20 mouse cellular contexts compared by ENCODE assay signal in the genomic region with DNA sequence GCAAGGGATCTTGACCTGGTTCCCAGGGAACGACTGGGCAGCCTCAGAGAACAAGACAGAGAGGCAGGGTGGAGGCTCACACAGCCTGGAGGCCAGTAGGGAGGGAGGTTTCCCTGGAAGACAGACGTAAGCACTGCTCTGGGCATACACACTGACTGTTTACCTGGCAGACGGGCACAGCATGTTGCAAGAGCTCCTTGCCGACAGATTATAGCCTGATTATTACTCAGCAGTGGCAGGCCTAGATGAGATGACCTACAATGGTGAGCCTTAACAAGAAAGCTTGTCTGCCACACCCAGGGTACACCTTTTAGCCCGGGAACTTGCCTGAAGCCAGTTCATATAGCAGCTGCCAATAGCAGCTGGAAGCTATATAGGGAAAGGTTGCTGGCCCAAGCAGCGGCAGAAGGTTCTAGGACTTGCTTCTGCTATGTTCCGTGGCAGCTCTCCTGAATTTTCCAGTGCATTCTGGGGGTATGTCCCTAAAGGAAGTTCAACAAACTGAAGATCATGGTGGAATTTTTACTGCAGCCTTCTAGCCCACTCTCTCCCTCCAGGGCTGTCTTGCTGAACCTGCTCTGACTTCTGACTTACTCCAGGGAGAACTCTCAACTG.
DNase-seq lines count a peak whose midpoint lies in the region; ATAC-seq and TF ChIP-seq lines count a peak whose summit lies in the region.
"Had no signal": no experiment of that assay in that cellular context is flagged by ENCODE, and none has a peak within 500 bp of the region (broad histone marks: within the 10 kb centered on the region; RNA-seq: fewer than 3 reads in every experiment).

No protein-coding gene starts in this region.

- no peaks in the 10 kb centered on the region for H3K9me3 ChIP-seq in intestine, postnatal 0 days (ENCODE audit: control insufficient read depth)
- H3K9me3 ChIP-seq: embryonic facial prominence, embryonic 10.5 days; forebrain, embryonic 10.5 days; hindbrain, embryonic 10.5 days; midbrain, embryonic 13.5 days had no signal

- no peaks in the 10 kb centered on the region for H3K4me1 ChIP-seq in intestine, postnatal 0 days (replicated peaks; ENCODE audit: control insufficient read depth, insufficient read depth, low read length)
- H3K4me1 ChIP-seq: embryonic facial prominence, embryonic 10.5 days; forebrain, embryonic 10.5 days; heart, embryonic 13.5 days; hindbrain, embryonic 10.5 days; limb, embryonic 13.5 days; midbrain, embryonic 13.5 days had no signal

- H3K4me3 ChIP-seq in intestine, postnatal 0 days (ENCODE audit: low read depth, low read length) = no peak overlapping the region
- H3K4me3 ChIP-seq: embryonic facial prominence, embryonic 10.5 days; forebrain, embryonic 10.5 days; heart, embryonic 13.5 days; hindbrain, embryonic 10.5 days; limb, embryonic 13.5 days; midbrain, embryonic 13.5 days; myocyte had no signal

- peak; percentile 73 for DNase-seq in heart, adult 11 months
- DNase-seq in heart, postnatal 10 days = no peak
- DNase-seq in adipocyte (ENCODE audit: low spot score) = peak; percentile 10
- peak; percentile 36 to 56 for DNase-seq in cerebellum, postnatal 10 days
- DNase-seq in right cerebral cortex, postnatal 10 days (ENCODE audit: low spot score in 2 of 2) = no peak
- DNase-seq in spleen, postnatal 10 days (ENCODE audit: low spot score in 2 of 2) = no peak
- DNase-seq: adrenal gland, adult 2 months; gastrocnemius, postnatal 36 days; kidney, postnatal 10 days; layer of hippocampus, adult 9-11 months; liver, postnatal 0 days; right cerebral cortex, adult 18-20 months had no signal

- H3K4me2 ChIP-seq in intestine, postnatal 0 days (replicated peaks; ENCODE audit: low read depth) = no peak overlapping the region
- H3K4me2 ChIP-seq: heart, embryonic 13.5 days; limb, embryonic 13.5 days; midbrain, embryonic 13.5 days had no signal

- WGBS in intestine, postnatal 0 days = 43% methylated on average over 7 of the region's 7 CpGs

- intact Hi-C loops in heart, postnatal 10 days (cut with DNase I) = no loop called here

- no peak overlapping the region for H3K9ac ChIP-seq in intestine, postnatal 0 days (ENCODE audit: low read depth, low read length)
- H3K9ac ChIP-seq: heart, embryonic 13.5 days; limb, embryonic 13.5 days; liver, postnatal 0 days; midbrain, embryonic 13.5 days had no signal

- no peak overlapping the region for H3K27ac ChIP-seq in intestine, postnatal 0 days (ENCODE audit: low read depth, low read length)
- H3K27ac ChIP-seq: embryonic facial prominence, embryonic 10.5 days; forebrain, embryonic 10.5 days; heart, embryonic 13.5 days; hindbrain, embryonic 10.5 days; limb, embryonic 13.5 days; midbrain, embryonic 13.5 days had no signal

- peak; percentile 77 for ATAC-seq in intestine, postnatal 0 days
- ATAC-seq: liver, postnatal 0 days; midbrain, embryonic 13.5 days had no signal

- no peak for TF ChIP-seq CTCF in intestine, postnatal 0 days (IDR thresholded peaks at IDR 0.05; ENCODE audit: low read depth)

- H3K36me3 ChIP-seq in intestine, postnatal 0 days (ENCODE audit: control insufficient read depth, insufficient read depth) = no peaks in the 10 kb centered on the region
- H3K36me3 ChIP-seq: embryonic facial prominence, embryonic 10.5 days; forebrain, embryonic 10.5 days; heart, embryonic 13.5 days; hindbrain, embryonic 10.5 days; limb, embryonic 13.5 days; midbrain, embryonic 13.5 days had no signal

- H3K27me3 ChIP-seq in intestine, postnatal 0 days (replicated peaks; ENCODE audit: control insufficient read depth, insufficient read depth, low read length) = no peaks in the 10 kb centered on the region
- H3K27me3 ChIP-seq: heart, embryonic 13.5 days; limb, embryonic 13.5 days; midbrain, embryonic 13.5 days had no signal

Comparison
In these comparisons a context has a peak if more than half of its experiments do, and no peak if none do; other contexts are left out.
1. DNase-seq: peak in heart, adult 11 months (single experiment), adipocyte (single experiment) and cerebellum, postnatal 10 days (2 of 2); none in heart, postnatal 10 days (0 of 2), right cerebral cortex, postnatal 10 days (0 of 2) and spleen, postnatal 10 days (0 of 2).